Mouse (Mus musculus): Measurements from ENCODE around the gene Olfr1082. TPM values are rescaled to one million over a fixed set of nuclear protein-coding genes. Genes with fewer than 3 reads are reported as not detected.

Olfr1082 gene
- not detected for polyA plus RNA-seq (2017; shearing (Covaris generic))

GRCm38 (mm10) chr2:86598866-86599265 is at the start of gene Olfr1082:
Gene Olfr1082 (minus strand): TSS chr2:86598966.

GRCm38 (mm10) chr2:86639625-86640024 is 40.9 kb upstream of the Olfr1082 start, which contains the start of gene Olfr1084:
Gene Olfr1084 (minus strand): TSS chr2:86639725.

GRCm38 (mm10) chr2:86558135-86558534 is 40.6 kb downstream of the Olfr1082 start, which contains the start of gene Olfr1080:
Gene Olfr1080 (minus strand): TSS chr2:86558235.

Other genes with a start within 250 kb of the Olfr1082 start
- gene Olfr1055, start 248.7 kb downstream of the Olfr1082 start, polyA plus RNA-seq (2017; shearing (Covaris generic)) = not detected
- not detected for gene Olfr1056, start 236.5 kb downstream of the Olfr1082 start, polyA plus RNA-seq (2017; shearing (Covaris generic))
- gene Olfr1057, start 220.6 kb downstream of the Olfr1082 start, polyA plus RNA-seq (2017; shearing (Covaris generic)) = not detected
- not detected for gene Olfr1058, start 210.4 kb downstream of the Olfr1082 start, polyA plus RNA-seq (2017; shearing (Covaris generic))
- gene Olfr1061, start 184.9 kb downstream of the Olfr1082 start, polyA plus RNA-seq (2017; shearing (Covaris generic)) = not detected
- gene Olfr1062, start 172.2 kb downstream of the Olfr1082 start, polyA plus RNA-seq (2017; shearing (Covaris generic)) = not detected
- not detected for gene Olfr1065, start 148.4 kb downstream of the Olfr1082 start, polyA plus RNA-seq (2017; shearing (Covaris generic))
- not detected for gene Olfr1066, start 142.7 kb downstream of the Olfr1082 start, polyA plus RNA-seq (2017; shearing (Covaris generic))
- not detected for gene Olfr228, start 111.6 kb downstream of the Olfr1082 start, polyA plus RNA-seq (2017; shearing (Covaris generic))
- gene Olfr1076, start 90.5 kb downstream of the Olfr1082 start, polyA plus RNA-seq (2017; shearing (Covaris generic)) = not detected
- not detected for gene Olfr1079, start 56.5 kb downstream of the Olfr1082 start, polyA plus RNA-seq (2017; shearing (Covaris generic))
- gene Olfr1080, start 40.7 kb downstream of the Olfr1082 start, polyA plus RNA-seq (2017; shearing (Covaris generic)) = not detected
- not detected for gene Olfr1084, start 40.8 kb upstream of the Olfr1082 start, polyA plus RNA-seq (2017; shearing (Covaris generic))
- gene Olfr1085, start 63.1 kb upstream of the Olfr1082 start, polyA plus RNA-seq (2017; shearing (Covaris generic)) = not detected
- gene Olfr1086, start 81.1 kb upstream of the Olfr1082 start, polyA plus RNA-seq (2017; shearing (Covaris generic)) = not detected
- gene Olfr1087, start 99.4 kb upstream of the Olfr1082 start, polyA plus RNA-seq (2017; shearing (Covaris generic)) = not detected
- gene Olfr1089, start 134.7 kb upstream of the Olfr1082 start, polyA plus RNA-seq (2017; shearing (Covaris generic)) = not detected
- not detected for gene Olfr1090, start 160.0 kb upstream of the Olfr1082 start, polyA plus RNA-seq (2017; shearing (Covaris generic))
- not detected for gene Olfr1093, start 183.5 kb upstream of the Olfr1082 start, polyA plus RNA-seq (2017; shearing (Covaris generic))
- gene Olfr141, start 211.1 kb upstream of the Olfr1082 start, polyA plus RNA-seq (2017; shearing (Covaris generic)) = not detected
- gene Olfr1094, start 225.7 kb upstream of the Olfr1082 start, polyA plus RNA-seq (2017; shearing (Covaris generic)) = not detected